In the genomic region with DNA sequence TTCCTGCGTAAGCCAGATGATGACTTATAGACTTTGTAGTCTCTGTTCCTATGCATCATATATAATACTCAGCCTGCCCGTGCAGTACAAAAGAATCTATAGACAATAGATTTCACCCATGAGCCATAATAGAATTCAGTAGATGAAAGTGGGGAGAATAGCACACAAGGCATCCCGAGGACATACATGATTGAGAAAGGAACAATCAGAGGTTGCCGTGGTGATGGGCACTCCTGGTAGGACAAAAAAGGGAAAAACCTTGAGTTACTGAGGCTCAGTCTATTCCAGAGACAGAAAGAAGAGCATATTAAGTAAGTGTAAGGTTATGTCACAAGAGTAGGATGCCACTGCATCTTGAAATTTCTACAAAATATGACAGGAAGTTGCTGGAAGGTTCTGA, we compare ENCODE assay signal across 21 mouse cellular contexts. TPM values are rescaled to one million over a fixed set of nuclear protein-coding genes. Genes with fewer than 3 reads are reported as not detected.
DNase-seq lines count a peak whose midpoint lies in the region; ATAC-seq lines count a peak whose summit lies in the region.
"Had no signal": no experiment of that assay in that cellular context is flagged by ENCODE, and none has a peak within 500 bp of the region (broad histone marks: within the 10 kb centered on the region; RNA-seq: fewer than 3 reads in every experiment).

No protein-coding gene starts in this region.

- no peaks in the 10 kb centered on the region for H3K36me3 ChIP-seq in hindbrain, embryonic 11.5 days (ENCODE audit: control insufficient read depth, insufficient read depth, low read length)
- H3K36me3 ChIP-seq in hindbrain, embryonic 14.5 days (replicated peaks; ENCODE audit: control insufficient read depth, insufficient read depth), result no peaks in the 10 kb centered on the region
- no peaks in the 10 kb centered on the region for H3K36me3 ChIP-seq in neural tube, embryonic 13.5 days
- H3K36me3 ChIP-seq in neural tube, embryonic 15.5 days, result no peaks in the 10 kb centered on the region
- H3K36me3 ChIP-seq: hindbrain, embryonic 13.5 days had no signal

- H3K4me3 ChIP-seq in hindbrain, embryonic 11.5 days (ENCODE audit: low read depth, low read length), result no peak overlapping the region
- H3K4me3 ChIP-seq in hindbrain, embryonic 14.5 days (replicated peaks; ENCODE audit: low read length), result no peak overlapping the region
- no peak overlapping the region for H3K4me3 ChIP-seq in neural tube, embryonic 13.5 days
- no peak overlapping the region for H3K4me3 ChIP-seq in neural tube, embryonic 15.5 days (replicated peaks)
- H3K4me3 ChIP-seq: hindbrain, embryonic 13.5 days had no signal

- H3K4me2 ChIP-seq in hindbrain, embryonic 11.5 days (replicated peaks; ENCODE audit: low read depth, low read length), result no peak overlapping the region
- H3K4me2 ChIP-seq in hindbrain, embryonic 14.5 days (replicated peaks), result no peak overlapping the region
- H3K4me2 ChIP-seq in neural tube, embryonic 13.5 days, result no peak overlapping the region
- H3K4me2 ChIP-seq in neural tube, embryonic 15.5 days, result no peak overlapping the region
- H3K4me2 ChIP-seq: heart, embryonic 11.5 days; hindbrain, embryonic 13.5 days had no signal

- WGBS in hindbrain, embryonic 11.5 days, result 37% methylated on average over 4 of the region's 4 CpGs
- 24% methylated on average over 4 of the region's 4 CpGs for WGBS in hindbrain, embryonic 14.5 days
- WGBS in neural tube, embryonic 13.5 days, result 29% methylated on average over 4 of the region's 4 CpGs
- WGBS in neural tube, embryonic 15.5 days, result 21% methylated on average over 4 of the region's 4 CpGs

- no peaks in the 10 kb centered on the region for H3K4me1 ChIP-seq in hindbrain, embryonic 11.5 days (replicated peaks; ENCODE audit: control insufficient read depth, insufficient read depth, low read length)
- no peaks in the 10 kb centered on the region for H3K4me1 ChIP-seq in hindbrain, embryonic 14.5 days (replicated peaks; ENCODE audit: control insufficient read depth, insufficient read depth, low read length)
- 0 out of 2 replicates have a peak, but pooled peaks cover 8% of the 10 kb centered on the region for H3K4me1 ChIP-seq in neural tube, embryonic 13.5 days (replicated peaks)
- H3K4me1 ChIP-seq in neural tube, embryonic 15.5 days, result no peaks in the 10 kb centered on the region

- no peaks in the 10 kb centered on the region for H3K9me3 ChIP-seq in hindbrain, embryonic 11.5 days (ENCODE audit: control insufficient read depth, low read length)
- no peaks in the 10 kb centered on the region for H3K9me3 ChIP-seq in hindbrain, embryonic 14.5 days (ENCODE audit: control insufficient read depth, low read length)
- no peaks in the 10 kb centered on the region for H3K9me3 ChIP-seq in neural tube, embryonic 13.5 days
- no peaks in the 10 kb centered on the region for H3K9me3 ChIP-seq in neural tube, embryonic 15.5 days (replicated peaks)
- H3K9me3 ChIP-seq: hindbrain, embryonic 13.5 days had no signal

- H3K27me3 ChIP-seq in hindbrain, embryonic 11.5 days (ENCODE audit: control insufficient read depth, insufficient read depth, low read length), result no peaks in the 10 kb centered on the region
- no peaks in the 10 kb centered on the region for H3K27me3 ChIP-seq in hindbrain, embryonic 14.5 days (ENCODE audit: control insufficient read depth, insufficient read depth, low read length)
- no peaks in the 10 kb centered on the region for H3K27me3 ChIP-seq in neural tube, embryonic 13.5 days
- H3K27me3 ChIP-seq in neural tube, embryonic 15.5 days (replicated peaks), result no peaks in the 10 kb centered on the region
- H3K27me3 ChIP-seq: hindbrain, embryonic 13.5 days had no signal

- ATAC-seq in hindbrain, embryonic 11.5 days (ENCODE audit: low FRiP score), result no peak
- ATAC-seq in hindbrain, embryonic 14.5 days (ENCODE audit: low FRiP score), result no peak
- ATAC-seq in neural tube, embryonic 13.5 days (ENCODE audit: low read depth), result 0 out of 2 replicates have a peak, but pooled peaks have one; percentile 19
- ATAC-seq in neural tube, embryonic 15.5 days (ENCODE audit: low FRiP score), result no peak
- ATAC-seq: activated CD4-positive, CD25-positive, alpha-beta regulatory T cell, adult 4 months; forebrain, embryonic 14.5 days; hindbrain, postnatal 0 days; inflammation-experienced regulatory T-cells, adult 6 months had no signal

- H3K9ac ChIP-seq in hindbrain, embryonic 11.5 days (ENCODE audit: low read depth, low read length), result no peak overlapping the region
- H3K9ac ChIP-seq in hindbrain, embryonic 14.5 days, result no peak overlapping the region
- H3K9ac ChIP-seq in neural tube, embryonic 13.5 days, result no peak overlapping the region
- no peak overlapping the region for H3K9ac ChIP-seq in neural tube, embryonic 15.5 days (replicated peaks)
- H3K9ac ChIP-seq: hindbrain, embryonic 13.5 days had no signal

- no peak overlapping the region for H3K27ac ChIP-seq in hindbrain, embryonic 11.5 days (ENCODE audit: low read depth, low read length)
- H3K27ac ChIP-seq in hindbrain, embryonic 14.5 days, result no peak overlapping the region
- no peak overlapping the region for H3K27ac ChIP-seq in neural tube, embryonic 13.5 days (replicated peaks)
- H3K27ac ChIP-seq in neural tube, embryonic 15.5 days (replicated peaks), result no peak overlapping the region
- H3K27ac ChIP-seq: hindbrain, embryonic 13.5 days; hindbrain, postnatal 0 days had no signal

- DNase-seq in embryo, embryonic 10 days (ENCODE audit: low spot score), result peak; percentile 37
- DNase-seq in embryo, embryonic 9.5 days (ENCODE audit: extremely low spot score), result no peak
- peak; percentile 27 for DNase-seq in hindbrain, embryonic 11.5 days (ENCODE audit: low spot score)
- no peak for DNase-seq in hindbrain, embryonic 14.5 days (ENCODE audit: low spot score)
- DNase-seq in thymus, postnatal 4 days, result no peak
- DNase-seq in heart, adult 18-20 months, result no peak
- DNase-seq: adrenal gland, adult 8-10 months; adrenal gland, postnatal 25 days; cerebellum, adult 11-12 months; cerebellum, adult 8-10 months; cerebellum, postnatal 36 days; gastrocnemius, postnatal 10 days; gastrocnemius, postnatal 36 days had no signal

RNA-seq across cellular contexts. Expression of a gene that starts 31.7 kb away (rescaled TPM):
- polyA plus RNA-seq in hindbrain, embryonic 11.5 days (2014; fragmentation: Nextera tagmentation; extraction: Ambion mirVana), result 3.7 and 4.1 TPM in 2 replicates
- 4.7 and 5.2 TPM in 2 replicates for polyA plus RNA-seq in hindbrain, embryonic 14.5 days (2014; fragmentation: Nextera tagmentation; extraction: Ambion mirVana)
- polyA plus RNA-seq in neural tube, embryonic 13.5 days (2015; fragmentation: Nextera tagmentation; extraction: Ambion mirVana), result 7.0 and 7.3 TPM in 2 replicates
- polyA plus RNA-seq in neural tube, embryonic 15.5 days (2015; fragmentation: Nextera tagmentation; extraction: Ambion mirVana), result 6.9 and 9.8 TPM in 2 replicates
- 1 to 10 TPM; 8.9 to 9.8 TPM for total RNA-seq in heart, adult 18-20 months (2021)

Comparison
In these comparisons a context has a peak if more than half of its experiments do, and no peak if none do; other contexts are left out.
1. DNase-seq: peak in embryo, embryonic 10 days (single experiment) and hindbrain, embryonic 11.5 days (single experiment); none in embryo, embryonic 9.5 days (single experiment), hindbrain, embryonic 14.5 days (single experiment), thymus, postnatal 4 days (single experiment) and heart, adult 18-20 months (0 of 2).